Mouse (Mus musculus) C2C12 (cell line): ENCODE data around the gene 4921509C19Rik.

Source experiments
- CTCF ChIP-seq: IDR thresholded peaks from one replicate; pipeline ENCODE4 v1.5.1; 2011; ENCODE audit not compliant: control insufficient read depth, insufficient read depth, insufficient read length
- MAX ChIP-seq: IDR thresholded peaks from one replicate; pipeline ENCODE4 v1.6.1; 2011; ENCODE audit warnings: mild to moderate bottlenecking, control low read depth
- USF1 ChIP-seq: IDR thresholded peaks from one replicate; pipeline ENCODE4 v1.6.1; 2011; ENCODE audit warnings: low read depth, mild to moderate bottlenecking, control low read depth, moderate library complexity

- no peak for TF ChIP-seq MAX
- no peak for TF ChIP-seq USF1
- no peak for TF ChIP-seq CTCF
These were observed 24.6 kb upstream of the 4921509C19Rik start for GRCm38 (mm10) chr2:151500442-151501007.
